Mouse (Mus musculus): ENCODE results near the gene Igf1r.
"Not testable (repeated sequence)": the region's sequence is repeated elsewhere in the genome, so short reads cannot be mapped to it uniquely, and the experiment has no call there.

Gene Igf1r

DNA sequence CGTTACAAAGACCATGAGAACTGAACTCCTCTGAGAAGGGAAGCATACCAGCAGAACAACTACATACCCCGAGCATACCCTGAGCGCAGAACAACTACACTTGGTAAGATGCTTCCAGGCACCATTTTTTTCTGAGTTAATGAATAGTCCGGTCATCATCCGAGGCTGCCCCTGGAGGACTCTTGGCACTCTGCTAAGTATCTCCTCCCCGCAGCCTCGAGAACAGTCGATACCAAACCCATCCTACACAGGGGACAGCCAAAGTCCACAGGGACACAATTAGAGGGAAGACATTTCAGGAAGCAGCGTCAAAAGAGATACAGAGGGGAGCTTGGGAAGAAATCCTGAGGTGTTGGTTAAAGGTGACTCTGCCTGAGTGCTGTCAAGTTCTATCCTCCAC is 288.6 kb downstream of the Igf1r start:
- no peak for DNase-seq

DNA sequence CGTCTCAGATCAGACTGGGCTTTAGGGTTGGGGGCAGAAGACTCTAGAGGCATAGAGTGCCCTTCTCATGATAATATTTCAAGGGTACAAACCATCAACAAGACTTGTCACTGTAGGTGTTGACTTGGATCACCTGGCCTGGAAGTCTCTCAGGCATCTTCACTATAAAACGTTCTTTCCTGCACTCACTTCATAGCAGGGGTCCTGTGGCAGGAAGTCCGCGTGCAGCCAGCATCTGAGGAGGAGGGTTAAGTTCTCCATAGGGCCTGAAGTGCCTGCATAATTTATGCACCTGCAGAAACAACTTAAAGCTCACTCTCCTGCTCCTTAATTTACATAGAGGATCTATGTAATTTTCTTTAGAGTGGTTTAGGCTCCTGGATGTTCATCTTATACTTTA is 293.1 kb downstream of the Igf1r start:
- no peak for DNase-seq

DNA sequence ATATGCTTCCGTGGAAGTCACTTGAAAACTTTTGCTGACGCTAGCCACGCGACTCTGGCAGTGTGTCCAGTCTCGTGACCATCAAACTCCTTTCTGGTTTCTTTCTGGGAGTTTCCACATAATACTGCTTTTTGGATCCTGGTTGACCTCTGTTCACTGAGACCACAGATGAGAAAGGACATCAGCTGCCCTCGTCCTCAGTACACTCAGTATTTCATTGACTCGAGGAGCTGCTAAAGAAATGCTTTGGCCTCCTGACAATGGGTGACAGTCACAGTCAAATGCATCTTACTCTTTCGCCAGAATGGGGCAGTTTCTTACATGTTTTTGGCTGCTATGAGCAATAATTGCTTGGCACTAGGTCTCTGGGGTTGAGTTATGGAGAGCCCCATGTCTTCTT is 293.6 kb downstream of the Igf1r start:
- DNase-seq = no peak

DNA sequence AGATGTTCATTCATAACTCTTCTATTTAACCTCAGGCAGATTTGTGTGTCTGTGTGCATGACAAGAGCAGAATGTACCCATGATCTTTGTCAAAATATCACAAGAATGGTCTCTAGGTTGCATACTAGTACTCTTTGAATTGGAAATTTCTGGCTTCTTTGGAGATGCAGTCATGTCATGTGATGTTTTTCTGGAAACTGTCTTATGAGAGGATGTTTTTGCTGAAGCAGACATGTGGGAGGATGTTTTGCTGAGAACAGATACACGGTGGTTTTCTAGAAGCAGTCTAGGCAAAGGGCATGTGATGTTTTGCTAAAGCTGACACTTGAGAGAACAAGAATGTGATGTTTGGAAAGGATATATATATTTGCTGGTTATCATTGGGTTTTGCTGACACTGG is 297.8 kb downstream of the Igf1r start:
- no peak for DNase-seq

DNA sequence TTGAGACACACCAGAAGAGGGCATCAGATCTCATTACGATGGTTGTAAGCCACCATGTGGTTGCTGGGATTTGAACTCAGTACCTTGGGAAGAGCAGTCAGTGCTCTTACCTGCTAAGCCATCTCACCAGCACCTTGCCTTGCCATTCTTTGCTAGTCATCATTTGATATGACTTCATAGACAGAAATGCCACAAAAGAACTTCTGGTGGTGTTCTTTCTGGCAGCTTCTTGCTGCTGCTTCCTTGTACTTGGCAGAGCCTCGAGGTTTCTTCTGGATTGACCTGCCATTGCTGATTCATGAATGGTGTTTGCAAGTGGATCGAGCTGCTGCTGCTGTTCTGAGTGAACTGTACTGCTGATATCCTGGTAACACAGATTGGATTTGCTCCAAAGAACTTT is 298.3 kb downstream of the Igf1r start:
- no peak for DNase-seq

DNA sequence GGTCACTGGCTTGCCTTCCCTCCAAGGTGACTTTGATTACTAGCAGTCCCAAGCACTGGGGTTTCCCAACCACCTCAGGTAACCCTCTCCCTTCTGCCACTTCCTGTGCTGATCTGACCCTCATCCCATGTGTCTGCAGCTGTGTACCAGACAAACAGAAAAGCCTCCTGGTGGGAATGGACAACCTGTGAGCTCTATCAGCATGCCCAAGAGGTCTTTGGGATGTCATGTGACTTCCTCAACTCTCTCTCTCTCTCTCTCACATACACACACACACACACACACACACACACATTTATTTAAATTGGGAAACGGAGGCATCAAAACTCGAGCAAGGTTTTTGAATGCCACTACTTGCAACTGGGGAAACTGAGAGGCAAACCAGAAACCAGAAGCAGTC is 305.1 kb downstream of the Igf1r start:
- DNase-seq = no peak

DNA sequence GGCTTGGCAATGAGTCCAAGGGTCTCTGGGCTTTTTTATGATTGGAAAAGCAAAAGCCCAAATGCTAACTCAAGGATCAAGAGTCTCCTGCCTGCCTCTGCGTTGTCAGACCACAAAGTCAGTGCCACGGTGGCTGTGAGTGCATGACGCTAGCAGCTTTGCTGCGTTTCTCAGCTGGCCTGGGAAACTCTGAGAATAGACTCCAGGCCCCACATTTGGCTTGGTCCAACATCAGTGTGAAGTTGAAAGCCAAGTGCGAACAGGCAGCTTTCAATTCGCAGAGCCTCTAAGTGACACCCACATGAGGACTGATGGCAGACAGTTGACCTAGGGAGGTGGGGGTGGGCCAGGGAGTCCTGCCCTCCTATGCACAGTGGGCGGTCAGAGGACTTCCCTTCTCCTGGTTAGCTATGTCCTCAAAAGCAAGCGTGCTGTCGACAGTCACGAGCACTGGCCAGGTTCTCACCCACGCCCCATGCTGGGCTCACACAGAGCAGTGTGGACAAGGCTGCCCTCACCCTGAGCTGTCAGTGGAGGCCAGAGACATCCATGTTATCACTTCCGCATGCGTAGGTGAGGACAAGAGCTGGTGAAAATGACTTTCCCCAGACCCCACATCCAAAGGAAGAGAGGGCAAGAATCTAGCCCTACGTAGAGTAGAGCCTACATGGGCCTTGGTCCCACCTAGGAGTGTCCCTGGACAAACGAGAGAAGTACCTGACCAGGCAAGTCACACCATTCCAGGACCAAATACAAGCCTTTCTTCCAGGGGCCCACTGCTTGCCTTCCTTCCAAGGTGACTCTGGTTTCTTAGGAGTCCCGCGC is 305.9 kb downstream of the Igf1r start:
- no peak for DNase-seq

DNA sequence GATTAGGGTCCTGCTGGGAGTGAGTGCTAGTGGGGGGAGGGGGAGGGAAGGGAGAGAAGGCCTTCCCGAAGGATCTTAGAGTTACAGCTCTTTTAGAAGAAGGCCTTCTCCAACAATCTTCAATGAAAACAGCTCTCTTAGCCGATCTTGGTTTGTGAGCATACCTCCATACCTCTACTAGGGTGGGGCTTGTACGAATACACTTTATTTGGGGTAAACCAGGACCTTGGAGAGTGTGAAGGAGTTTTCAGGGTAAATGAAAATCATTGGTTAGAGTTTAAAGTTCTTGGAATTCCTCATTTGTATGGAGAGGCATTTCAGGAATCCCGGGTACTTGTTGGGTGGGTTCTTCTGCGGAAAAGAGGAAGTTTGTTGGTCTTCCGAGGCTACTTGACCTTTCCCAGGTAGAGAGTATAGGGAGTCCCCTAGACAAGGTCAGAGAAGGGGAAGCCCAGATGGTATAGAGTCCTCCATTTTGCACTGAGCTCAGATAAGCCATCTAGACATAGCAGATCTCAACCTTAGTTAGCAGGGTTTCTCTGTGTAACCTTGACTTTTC is 307.0 kb downstream of the Igf1r start:
- no peak for DNase-seq

DNA sequence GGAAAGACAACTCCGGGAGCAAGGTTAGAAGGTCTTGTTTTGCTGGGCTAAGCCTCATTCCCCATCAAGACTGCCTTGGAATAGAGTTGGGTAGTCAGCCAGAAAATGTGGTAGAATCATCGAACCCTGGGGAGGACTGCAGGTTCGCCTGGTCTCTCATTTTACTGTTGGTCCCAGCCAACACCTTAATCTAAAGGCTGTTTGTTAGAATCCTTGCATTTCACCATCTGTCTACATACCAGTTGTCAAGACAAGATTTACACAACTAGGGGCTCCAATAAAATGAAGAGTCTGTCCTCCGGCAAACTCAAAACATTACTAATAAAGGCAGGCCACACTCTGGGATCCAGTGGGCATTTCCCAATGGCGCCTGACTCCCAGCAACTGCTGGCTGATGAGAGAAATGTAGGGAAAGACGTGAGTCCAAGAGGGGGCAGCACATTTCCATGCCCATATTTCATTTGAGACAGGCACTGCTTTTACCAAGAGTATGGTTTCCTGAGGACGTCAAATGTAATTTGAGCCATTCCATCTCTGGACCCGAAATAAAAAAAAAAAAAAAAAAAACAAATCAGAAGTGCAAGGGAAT is 310.1 kb downstream of the Igf1r start:
- DNase-seq = no peak

DNA sequence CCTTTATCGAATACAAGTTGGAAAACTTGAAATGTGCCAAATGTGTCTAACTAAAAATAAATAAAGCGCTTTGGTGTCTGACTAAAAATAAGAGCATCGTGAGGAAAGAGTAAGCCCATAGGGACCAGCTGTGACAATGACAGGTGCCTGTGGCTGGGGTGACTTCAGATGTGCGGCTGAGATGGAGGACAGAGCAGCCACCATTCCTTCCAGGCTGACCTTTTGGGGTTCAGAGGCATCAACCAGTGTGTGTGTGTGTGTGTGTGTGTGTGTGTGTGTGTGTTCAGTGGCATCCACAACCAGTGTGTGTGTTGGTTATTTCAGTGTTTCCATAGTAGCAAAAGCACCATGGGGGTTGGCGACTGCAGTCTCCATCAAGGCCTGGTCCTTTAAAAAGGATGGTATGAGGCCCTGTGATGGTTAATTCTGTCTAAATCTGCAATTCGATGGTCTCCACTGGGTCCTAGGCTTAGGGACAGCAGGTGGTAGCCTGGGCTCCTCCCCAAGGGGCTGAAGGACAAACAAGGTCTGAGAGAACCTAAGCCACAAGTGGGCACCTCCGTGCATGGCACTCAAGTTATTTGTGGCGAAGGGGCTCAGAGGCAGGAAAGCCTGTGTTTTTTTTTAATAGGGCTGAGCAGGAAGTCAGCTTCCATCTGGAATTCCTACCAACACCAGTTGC is 310.9 kb downstream of the Igf1r start:
- DNase-seq = no peak

DNA sequence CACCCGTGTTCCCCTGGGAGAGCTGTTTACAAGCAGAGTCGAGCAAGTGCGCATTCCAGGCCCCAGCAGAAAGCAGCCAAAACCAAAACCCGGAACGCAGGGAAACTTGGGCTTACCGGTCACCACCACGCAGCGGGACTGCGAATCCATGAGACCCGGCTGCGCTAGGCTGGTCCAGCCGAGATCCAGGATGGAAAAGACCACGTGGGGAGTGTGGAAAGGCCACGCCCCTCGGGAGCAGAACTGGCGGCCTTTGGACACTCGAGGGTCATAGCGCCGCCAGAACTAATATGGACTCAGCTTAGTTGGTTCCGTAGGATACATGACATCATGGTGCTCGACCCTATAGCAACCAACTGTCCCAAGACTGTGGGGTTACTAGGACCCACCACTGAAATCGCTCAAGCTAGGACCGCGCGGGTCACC is 311.4 kb downstream of the Igf1r start, which contains the start of gene Pgpep1l:
Pgpep1l (minus strand) TSS at position 206 of the 426 bp plus-strand sequence.
- DNase-seq = no peak

DNA sequence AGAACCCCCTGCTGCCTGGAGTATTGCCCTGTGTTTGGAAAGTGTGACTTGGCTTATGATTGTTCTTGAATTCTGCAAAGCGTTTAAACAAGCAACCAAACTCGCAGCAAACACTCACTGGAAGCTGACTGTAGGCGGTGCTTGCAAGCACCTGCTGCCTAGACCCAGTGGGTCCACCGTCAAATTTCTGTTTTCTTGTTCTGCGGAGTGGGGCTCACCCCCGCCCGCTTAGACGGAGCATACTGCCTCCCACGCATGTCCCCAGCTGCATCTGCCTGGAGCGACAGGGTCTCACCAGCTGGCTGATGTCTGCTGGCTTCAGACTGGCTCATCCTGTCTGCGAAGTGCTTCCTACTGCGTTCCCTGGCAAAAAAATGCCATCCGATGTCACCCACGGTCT is 311.9 kb downstream of the Igf1r start:
- no peak for DNase-seq

DNA sequence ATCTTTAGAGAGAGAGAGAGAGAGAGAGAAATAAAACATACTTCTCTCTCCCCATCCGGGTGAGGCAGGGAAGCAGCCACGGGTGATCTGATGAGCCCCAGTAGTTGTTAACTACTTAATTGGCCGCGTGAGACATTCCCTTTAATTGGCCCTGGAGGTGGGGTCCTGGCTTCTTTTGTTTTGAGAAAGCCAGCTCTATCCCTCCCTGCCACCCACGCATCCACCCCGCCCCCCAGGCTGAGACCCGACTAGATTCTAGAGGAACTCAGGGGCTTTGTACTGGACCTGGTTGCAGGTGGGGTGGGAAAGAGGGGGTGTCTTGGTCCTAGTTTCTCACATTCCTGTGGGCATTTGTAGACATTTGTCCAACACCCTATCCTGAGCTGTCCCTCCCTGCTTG is 312.8 kb downstream of the Igf1r start:
- DNase-seq = no peak

DNA sequence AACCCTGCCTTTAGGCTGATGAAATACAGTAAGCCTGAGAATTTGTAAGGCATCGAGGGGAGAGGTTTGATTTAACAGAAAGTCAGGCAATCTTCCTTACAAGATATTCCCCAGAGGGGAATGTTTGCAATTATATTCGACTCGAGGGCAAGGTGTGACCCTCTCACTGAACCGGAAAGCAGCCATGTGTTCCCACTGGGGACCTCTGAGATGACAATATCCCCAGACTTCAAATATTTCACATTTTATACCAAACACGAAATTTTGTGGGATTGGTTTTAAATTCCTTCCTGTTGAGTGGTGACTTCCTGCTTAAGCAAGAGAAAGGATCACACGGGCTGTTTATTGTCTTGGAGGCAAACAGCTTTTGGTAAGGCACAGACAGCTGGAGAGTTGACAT is 314.1 kb downstream of the Igf1r start:
- no peak for DNase-seq

DNA sequence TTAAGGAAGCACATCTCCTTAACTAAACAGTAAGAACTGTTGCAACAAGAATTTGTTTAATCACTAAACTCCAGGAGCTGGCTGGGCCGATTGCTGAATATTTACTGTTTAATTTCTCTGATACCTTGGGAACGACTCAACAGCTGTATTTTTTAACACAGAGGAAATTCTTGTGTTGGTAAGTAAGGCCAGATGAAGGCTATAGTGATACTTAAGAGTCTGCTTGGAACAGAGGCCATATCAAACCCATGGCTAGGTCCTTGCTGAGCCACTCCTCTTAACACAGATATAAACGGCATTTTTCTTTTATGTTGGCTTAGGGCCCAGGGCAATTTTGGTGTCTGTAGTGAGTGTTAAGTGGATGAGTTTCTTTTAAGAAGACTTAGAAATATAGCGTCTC is 317.9 kb downstream of the Igf1r start:
- DNase-seq = no peak

DNA sequence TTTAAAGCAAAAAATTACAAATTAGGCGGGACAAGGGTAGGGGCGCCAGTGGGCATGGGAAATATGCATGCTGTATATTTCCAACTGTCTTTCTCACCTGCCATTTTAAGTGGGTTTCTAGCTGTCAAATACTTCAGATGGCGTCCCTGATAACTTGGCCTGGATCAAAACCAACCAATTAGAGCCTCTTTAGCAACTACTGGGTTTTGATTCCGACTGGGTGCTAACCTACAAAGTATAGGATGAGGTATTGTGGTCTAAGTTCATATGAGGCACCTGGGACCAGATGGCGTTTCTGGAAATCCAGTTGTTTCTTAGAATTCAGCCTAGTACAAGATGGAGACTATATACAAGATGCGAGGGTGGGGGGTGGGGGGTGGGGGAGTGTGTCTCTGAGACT is 319.2 kb downstream of the Igf1r start:
- no peak for DNase-seq

DNA sequence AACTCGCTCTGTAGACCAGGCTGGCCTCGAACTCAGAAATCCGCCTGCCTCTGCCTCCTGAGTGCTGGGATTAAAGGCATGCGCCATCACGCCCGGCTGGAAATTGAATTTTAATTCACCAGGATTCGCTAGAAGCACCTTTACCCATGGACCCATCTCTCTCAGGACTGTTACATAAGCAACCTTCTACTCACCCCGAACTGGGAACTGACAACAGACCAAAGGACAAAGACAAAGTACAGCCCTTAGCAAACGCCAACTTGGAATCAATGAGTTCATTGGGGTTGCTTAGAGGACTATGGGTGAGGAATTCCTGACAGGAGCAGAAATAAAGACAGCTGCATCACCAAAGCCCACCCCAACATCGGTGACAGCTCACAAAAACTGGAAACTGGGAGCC is 320.0 kb downstream of the Igf1r start:
- no peak for DNase-seq

DNA sequence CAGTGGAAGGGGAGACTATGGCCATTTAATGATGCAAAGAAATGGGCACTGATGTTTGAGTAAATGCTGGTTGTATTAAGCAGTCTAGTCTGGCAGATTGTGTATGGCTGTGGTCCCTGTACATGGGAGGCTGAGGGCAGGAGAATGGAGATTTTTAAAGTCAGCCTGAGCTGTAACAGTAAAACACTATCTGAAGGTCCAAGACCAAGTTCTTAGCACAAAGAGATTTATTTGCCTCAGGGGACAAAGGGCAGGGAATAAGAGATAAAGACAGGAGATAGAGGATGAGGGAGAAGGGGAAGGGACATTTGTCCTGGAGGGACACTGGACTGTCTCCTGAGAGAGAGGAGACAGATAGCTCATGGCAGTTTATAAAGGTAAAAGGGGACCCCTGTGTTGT is 320.9 kb downstream of the Igf1r start, which contains the start of gene Fam169b:
Fam169b (plus strand) TSS at position 325 of the 400 bp plus-strand sequence.
- no peak for DNase-seq

DNA sequence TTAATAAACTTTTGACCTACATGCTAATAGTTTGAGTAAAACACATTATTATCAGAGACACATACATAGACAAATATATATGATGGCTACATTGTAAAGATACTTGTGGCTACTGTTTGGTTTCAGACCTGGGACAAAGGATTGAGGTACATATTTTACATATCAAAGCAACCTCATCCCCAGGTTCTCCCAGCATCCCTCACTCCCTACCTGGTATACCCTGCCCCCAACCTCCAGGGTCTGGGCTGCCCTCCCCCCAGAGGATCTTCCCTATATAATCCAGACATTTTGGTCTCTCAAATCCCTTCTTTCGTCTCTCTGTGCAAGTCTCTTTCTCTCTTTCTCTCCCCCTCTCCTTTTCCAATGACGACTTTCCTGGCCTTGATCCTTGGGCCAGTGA is 321.6 kb downstream of the Igf1r start:
- no peak for DNase-seq

DNA sequence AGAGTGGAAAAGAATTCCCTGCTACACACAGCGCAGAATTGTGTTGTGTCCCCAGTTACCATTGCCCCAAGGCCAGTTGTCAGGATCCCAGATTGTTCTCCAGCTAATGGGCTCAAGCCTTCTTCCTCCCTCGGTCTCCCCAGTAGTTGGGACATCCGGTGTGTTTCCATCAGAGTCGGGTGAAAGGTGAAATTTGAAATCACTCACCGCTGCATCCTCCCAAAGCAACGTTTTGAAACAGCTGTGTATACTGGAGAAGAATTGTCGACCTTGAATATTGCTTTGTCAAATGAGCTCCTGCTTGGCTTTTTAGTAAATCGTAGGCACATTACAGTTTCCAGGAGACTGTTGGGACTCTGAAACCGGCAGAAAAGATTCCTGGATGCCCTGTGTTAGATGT is 322.3 kb downstream of the Igf1r start:
- DNase-seq = no peak

DNA sequence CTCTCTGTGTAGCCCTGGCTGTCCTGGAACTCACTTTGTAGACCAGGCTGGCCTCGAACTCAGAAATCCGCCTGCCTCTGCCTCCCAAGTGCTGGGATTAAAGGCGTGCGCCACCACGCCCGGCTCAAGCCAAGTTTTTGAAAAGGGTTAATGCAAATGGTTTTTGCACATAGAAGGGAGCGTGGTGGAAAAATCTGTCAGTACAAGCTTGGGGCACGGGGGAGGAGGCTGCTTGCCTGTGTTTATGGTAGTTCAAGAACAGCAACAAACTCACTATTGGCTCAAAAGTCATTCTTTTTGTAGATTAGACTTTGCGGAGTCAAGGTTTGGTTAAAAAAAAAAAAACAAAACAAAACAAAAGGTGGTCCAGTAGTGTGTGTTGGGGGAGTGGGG is 322.8 kb downstream of the Igf1r start:
- DNase-seq = not testable (repeated sequence)

DNA sequence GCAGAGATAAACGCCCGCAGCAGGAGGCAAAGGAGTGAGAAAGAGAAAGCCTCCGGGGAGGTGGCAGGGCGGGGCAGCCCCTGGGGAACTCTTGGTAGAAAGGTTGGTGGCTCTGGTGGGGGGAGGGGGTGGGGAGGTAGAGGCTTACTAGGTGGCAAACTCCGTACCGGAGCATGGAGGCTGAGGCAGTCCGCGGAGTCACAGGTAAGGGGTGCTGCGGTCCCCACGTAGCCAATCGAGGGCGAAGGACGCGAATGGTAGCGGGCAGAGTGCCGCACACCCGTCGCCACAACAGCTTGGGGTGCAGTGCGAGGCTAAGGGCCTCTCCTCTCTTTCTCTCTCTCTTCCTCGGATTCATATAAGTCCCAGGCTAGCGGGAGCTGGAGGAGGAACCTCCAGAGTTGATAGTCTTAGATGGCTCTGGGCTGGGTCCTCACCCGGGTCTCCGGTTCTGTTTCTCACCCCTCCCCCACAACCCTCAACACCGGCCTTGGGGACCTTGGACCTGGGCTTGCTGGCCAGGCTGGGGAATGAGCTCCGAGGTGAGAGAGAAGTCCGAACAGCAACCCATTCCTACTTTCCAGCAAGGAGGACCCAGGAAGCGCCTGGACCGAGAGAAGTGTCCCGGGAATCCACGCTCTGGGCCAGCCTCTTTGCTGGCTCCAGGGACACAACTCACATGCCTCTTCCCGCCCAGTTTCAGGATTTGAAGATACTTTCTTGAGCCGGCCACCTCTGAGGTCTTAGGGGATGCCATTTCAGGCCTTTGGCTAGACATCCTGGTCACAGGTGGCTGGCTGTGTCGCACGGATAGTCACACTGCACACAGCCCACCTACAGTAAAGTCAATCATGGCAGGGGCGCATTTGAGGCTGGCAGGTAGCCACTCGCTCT is 323.5 kb downstream of the Igf1r start:
- DNase-seq = no peak
